In genomic region chr1:118320696-118321095, GRCm38 (mm10) we compare ENCODE assay signal across 9 mouse cellular contexts. TPM values are rescaled to one million over a fixed set of nuclear protein-coding genes. Genes with fewer than 3 reads are reported as not detected.
DNase-seq lines count a peak whose midpoint lies in the region; ATAC-seq and TF ChIP-seq lines count a peak whose summit lies in the region.
"Had no signal": no experiment of that assay in that cellular context is flagged by ENCODE, and none has a peak within 500 bp of the region (broad histone marks: within the 10 kb centered on the region; RNA-seq: fewer than 3 reads in every experiment).

No protein-coding gene starts in this region.

- H3K27ac ChIP-seq in liver, postnatal 0 days (ENCODE audit: low read depth): no peak overlapping the region
- H3K27ac ChIP-seq: neural tube, embryonic 12.5 days had no signal

- no peaks in the 10 kb centered on the region for H3K9me3 ChIP-seq in liver, postnatal 0 days (ENCODE audit: low read length)
- H3K9me3 ChIP-seq: neural tube, embryonic 12.5 days had no signal

- peak; percentile 12 to 35 for DNase-seq in cerebellum, adult 18-20 months
- DNase-seq in cerebellum, adult 11 months: no peak
- peak; percentile 12 to 34 for DNase-seq in monocyte, adult 2 months (ENCODE audit: low read depth in 1 of 2, low spot score in 2 of 2)
- peak; percentile 49 to 63 for DNase-seq in cerebellum, postnatal 10 days
- DNase-seq in liver, postnatal 0 days: peak; percentile 64
- peak; percentile 66 for DNase-seq in thymus, postnatal 4 days
- DNase-seq in gastrocnemius, postnatal 25 days: no peak

- peak; percentile 68 for TF ChIP-seq CTCF in liver, postnatal 0 days (IDR thresholded peaks at IDR 0.05; ENCODE audit: low read depth)

- peaks cover 13% of the 10 kb centered on the region for H3K36me3 ChIP-seq in liver, postnatal 0 days (replicated peaks; ENCODE audit: insufficient read depth, low read length)

- H3K9ac ChIP-seq in liver, postnatal 0 days (replicated peaks): no peak overlapping the region
- H3K9ac ChIP-seq: neural tube, embryonic 12.5 days had no signal

- ATAC-seq in monocyte, adult 5-6 weeks (replicated peaks; ENCODE audit: insufficient number of reproducible peaks, low FRiP score, low TSS enrichment, poor library complexity, severe bottlenecking): no peak
- ATAC-seq in liver, postnatal 0 days: no peak

- WGBS in liver, postnatal 0 days (ENCODE audit: insufficient replicate concordance): 62% methylated on average over 2 of the region's 2 CpGs

- TF ChIP-seq EP300 in liver, postnatal 0 days (IDR thresholded peaks at IDR 0.05; ENCODE audit: low read depth): no peak

- no peak overlapping the region for H3K4me3 ChIP-seq in liver, postnatal 0 days (ENCODE audit: low read depth, low read length)
- H3K4me3 ChIP-seq: neural tube, embryonic 12.5 days had no signal

- no peaks in the 10 kb centered on the region for H3K27me3 ChIP-seq in liver, postnatal 0 days (ENCODE audit: insufficient read depth, low read length)
- H3K27me3 ChIP-seq: neural tube, embryonic 12.5 days had no signal

- peaks cover 10% of the 10 kb centered on the region; the same call in 1 of the 2 replicates for H3K4me1 ChIP-seq in liver, postnatal 0 days (ENCODE audit: insufficient read depth)

- H3K4me2 ChIP-seq in liver, postnatal 0 days (ENCODE audit: low read depth, low read length): no peak overlapping the region; the same call in 1 of the 2 replicates

RNA-seq across cellular contexts. Expression of gene Nifk, which starts 0.9 kb away (rescaled TPM):
- 40.1 to 43.9 TPM (median 40.5 TPM) in 3 replicates for total RNA-seq in monocyte, adult 5-6 weeks (2017)
- 37.0 and 39.2 TPM in 2 replicates for polyA plus RNA-seq in liver, postnatal 0 days (2015; fragmentation: Nextera tagmentation; extraction: Ambion mirVana)
- total RNA-seq in gastrocnemius, postnatal 25 days (2021): 10 to 100 TPM; 15.1 to 17.2 TPM

RNA-seq across cellular contexts. Expression of gene Tsn, which starts 9.2 kb away (rescaled TPM):
- 41.0 to 92.2 TPM (median 71.6 TPM) in 3 replicates for total RNA-seq in monocyte, adult 5-6 weeks (2017)
- 102 and 117 TPM in 2 replicates for polyA plus RNA-seq in liver, postnatal 0 days (2015; fragmentation: Nextera tagmentation; extraction: Ambion mirVana)
- 10 to 100 TPM; 44.6 to 48.0 TPM for total RNA-seq in gastrocnemius, postnatal 25 days (2021)

Comparison
In these comparisons a context has a peak if more than half of its experiments do, and no peak if none do; other contexts are left out.
1. DNase-seq: peak in cerebellum, adult 18-20 months (2 of 2), monocyte, adult 2 months (2 of 2), cerebellum, postnatal 10 days (2 of 2), liver, postnatal 0 days (single experiment) and thymus, postnatal 4 days (single experiment); none in cerebellum, adult 11 months (single experiment) and gastrocnemius, postnatal 25 days (single experiment).